8 mouse cellular contexts compared by ENCODE assay signal in genomic region chr8:79398994-79399650, GRCm38 (mm10). TPM values are rescaled to one million over a fixed set of nuclear protein-coding genes. Genes with fewer than 3 reads are reported as not detected.
DNase-seq lines count a peak whose midpoint lies in the region; ATAC-seq and TF ChIP-seq lines count a peak whose summit lies in the region.

TSS of gene Smad1 (minus strand) at chr8:79399518.

- H3K4me1 ChIP-seq in ES-Bruce4 (ENCODE audit: control insufficient read depth, insufficient read depth, low read length): no peaks in the 10 kb centered on the region
- H3K4me1 ChIP-seq in cerebellum, adult 2 months (ENCODE audit: control insufficient read depth, insufficient read depth, low read length): peaks cover 8% of the 10 kb centered on the region
- peaks cover 33% of the 10 kb centered on the region for H3K4me1 ChIP-seq in hindbrain, embryonic 10.5 days (replicated peaks)
- peaks cover 20% of the 10 kb centered on the region for H3K4me1 ChIP-seq in lung, embryonic 16.5 days (replicated peaks; ENCODE audit: control insufficient read depth, insufficient read depth, low read length)
- H3K4me1 ChIP-seq in thymus, adult 2 months (replicated peaks; ENCODE audit: control insufficient read depth, insufficient read depth, low read length): peaks cover 12% of the 10 kb centered on the region

- 1% methylated on average over 70 of the region's 80 CpGs for WGBS in cerebellum, adult 2 months
- under 1% methylated on average over 79 of the region's 80 CpGs for WGBS in hindbrain, embryonic 10.5 days
- 1% methylated on average over 64 of the region's 80 CpGs for WGBS in lung, embryonic 16.5 days
- WGBS in thymus, adult 2 months: under 1% methylated on average over 76 of the region's 80 CpGs

- DNase-seq in cerebellum, adult 2 months: peak; percentile 97 to 98
- peak; percentile 86 to 97 for DNase-seq in frontal cortex, adult 2 months (ENCODE audit: extremely low spot score in 1 of 2, low spot score in 1 of 2)
- DNase-seq in hindbrain, embryonic 10.5 days (ENCODE audit: low spot score): peak; percentile 95
- DNase-seq in layer of hippocampus, adult 9-11 months: peak; percentile 95
- DNase-seq in ovary, adult 18-20 months (ENCODE audit: low spot score): peak; percentile 89
- DNase-seq in thymus, adult 2 months: peak; percentile 83

- peak; percentile 96 for ATAC-seq in lung, embryonic 16.5 days (ENCODE audit: low read depth)

- H3K27me3 ChIP-seq in ES-Bruce4 (ENCODE audit: control insufficient read depth, insufficient read depth, low read length, poor library complexity, severe bottlenecking): no peaks in the 10 kb centered on the region
- no peaks in the 10 kb centered on the region for H3K27me3 ChIP-seq in cerebellum, adult 2 months (ENCODE audit: control insufficient read depth, insufficient read depth, low read length)
- no peaks in the 10 kb centered on the region for H3K27me3 ChIP-seq in hindbrain, embryonic 10.5 days (ENCODE audit: insufficient read depth, poor library complexity, severe bottlenecking)
- no peaks in the 10 kb centered on the region for H3K27me3 ChIP-seq in lung, embryonic 16.5 days (ENCODE audit: control insufficient read depth, insufficient read depth, low read depth, low read length)
- no peaks in the 10 kb centered on the region for H3K27me3 ChIP-seq in thymus, adult 2 months (ENCODE audit: control insufficient read depth, insufficient read depth, low read length)

- H3K36me3 ChIP-seq in ES-Bruce4 (ENCODE audit: control insufficient read depth, insufficient read depth, low read length, poor library complexity, severe bottlenecking): no peaks in the 10 kb centered on the region
- H3K36me3 ChIP-seq in hindbrain, embryonic 10.5 days: no peaks in the 10 kb centered on the region
- H3K36me3 ChIP-seq in lung, embryonic 16.5 days (ENCODE audit: control insufficient read depth, insufficient read depth, low read length): no peaks in the 10 kb centered on the region
- no peaks in the 10 kb centered on the region for H3K36me3 ChIP-seq in thymus, adult 2 months (ENCODE audit: control insufficient read depth, insufficient read depth, low read length)

- peak within 1 kb of the TSS; percentile 71 for H3K4me3 ChIP-seq in ES-Bruce4 (ENCODE audit: low read depth, low read length)
- H3K4me3 ChIP-seq in cerebellum, adult 2 months (replicated peaks; ENCODE audit: insufficient read depth, low read depth, low read length): peak within 1 kb of the TSS; percentile 72
- peak within 1 kb of the TSS; percentile 82 for H3K4me3 ChIP-seq in hindbrain, embryonic 10.5 days
- peak within 1 kb of the TSS; percentile 93 for H3K4me3 ChIP-seq in lung, embryonic 16.5 days (ENCODE audit: low read length)
- H3K4me3 ChIP-seq in thymus, adult 2 months (ENCODE audit: control insufficient read depth, insufficient read depth, low read length): peak within 1 kb of the TSS; percentile 93

- TF ChIP-seq EP300 in ES-Bruce4 (IDR thresholded peaks at IDR 0.05; ENCODE audit: insufficient read depth, low read depth, low read length): no peak

- H3K27ac ChIP-seq in ES-Bruce4 (ENCODE audit: insufficient read depth, low read length): no peak within 1 kb of the TSS
- peak within 1 kb of the TSS; percentile 70 for H3K27ac ChIP-seq in cerebellum, adult 2 months (ENCODE audit: insufficient read depth, low read length)
- peak within 1 kb of the TSS; percentile 99 for H3K27ac ChIP-seq in hindbrain, embryonic 10.5 days
- peak within 1 kb of the TSS; percentile 84 for H3K27ac ChIP-seq in lung, embryonic 16.5 days (ENCODE audit: low read length)
- H3K27ac ChIP-seq in thymus, adult 2 months (ENCODE audit: control insufficient read depth, insufficient read depth, low read length): peak within 1 kb of the TSS; percentile 3; the same call in 1 of the 2 replicates

- peak; percentile 60 for TF ChIP-seq POLR2A in ES-Bruce4 (IDR thresholded peaks at IDR 0.05; ENCODE audit: insufficient read depth, low read length)
- TF ChIP-seq POLR2A in cerebellum, adult 2 months (IDR thresholded peaks at IDR 0.05; ENCODE audit: borderline replicate concordance, insufficient read depth, low read length): peak; percentile 83
- peak; percentile 70 for TF ChIP-seq POLR2A in thymus, adult 2 months (IDR thresholded peaks at IDR 0.05; ENCODE audit: control insufficient read depth, extremely low read depth, insufficient read depth, low read length, poor library complexity)

- peak within 1 kb of the TSS; percentile 98 for H3K9ac ChIP-seq in ES-Bruce4 (ENCODE audit: low read depth, poor library complexity, severe bottlenecking)
- H3K9ac ChIP-seq in lung, embryonic 16.5 days (ENCODE audit: low read length): peak within 1 kb of the TSS; percentile 98

- H3K9me3 ChIP-seq in ES-Bruce4 (replicated peaks; ENCODE audit: control insufficient read depth, insufficient read depth, low read length, poor library complexity, severe bottlenecking): no peaks in the 10 kb centered on the region
- H3K9me3 ChIP-seq in hindbrain, embryonic 10.5 days: peaks cover 4% of the 10 kb centered on the region; the same call in 1 of the 2 replicates
- H3K9me3 ChIP-seq in lung, embryonic 16.5 days (ENCODE audit: control insufficient read depth, low read length): no peaks in the 10 kb centered on the region

- no peak for TF ChIP-seq CTCF in ES-Bruce4 (IDR thresholded peaks at IDR 0.05; ENCODE audit: low read depth, low read length)
- no peak for TF ChIP-seq CTCF in cerebellum, adult 2 months (IDR thresholded peaks at IDR 0.05; ENCODE audit: borderline replicate concordance, insufficient read depth, low read depth, low read length)
- TF ChIP-seq CTCF in thymus, adult 2 months (IDR thresholded peaks at IDR 0.05; ENCODE audit: borderline replicate concordance, control insufficient read depth, extremely low read depth, insufficient read depth, low read length, poor library complexity): no peak

- H3K4me2 ChIP-seq in lung, embryonic 16.5 days (ENCODE audit: low read depth, low read length): peak within 1 kb of the TSS; percentile 79

RNA-seq across cellular contexts. Expression of gene Smad1, which starts in this region (rescaled TPM):
- 23.7 and 23.8 TPM in 2 replicates for polyA plus RNA-seq in ES-Bruce4 (2011; ENCODE audit: insufficient read depth, insufficient read length, low read depth, missing spikeins)
- polyA plus RNA-seq in cerebellum, adult 2 months (2012; rRNA removed): 29.1 and 29.5 TPM in 2 replicates
- polyA plus RNA-seq in frontal cortex, adult 2 months (2012; rRNA removed): 24.3 and 26.3 TPM in 2 replicates
- polyA plus RNA-seq in hindbrain, embryonic 10.5 days (2016; fragmentation: Nextera tagmentation; extraction: Ambion mirVana): 41.5 and 45.9 TPM in 2 replicates
- polyA plus RNA-seq in lung, embryonic 16.5 days (2015; fragmentation: Nextera tagmentation; extraction: Ambion mirVana): 37.2 and 39.8 TPM in 2 replicates
- polyA plus RNA-seq in thymus, adult 2 months (2012; rRNA removed): 48.0 and 55.4 TPM in 2 replicates
